Mouse (Mus musculus) T-helper 1 cell (primary cell): ENCODE measurements around the gene Osbpl3.

Experiments used
- in situ Hi-C: fragments of 300-600 bp; cut with MboI, MseI; formaldehyde crosslinking; loops from one replicate; pipeline ENCODE4 v1.15.1; 2025; ENCODE audit warnings: high pct_unique_total_duplicates

Gene Osbpl3

GRCm38 (mm10) chr6:50453651-50454050, 2.4 kb downstream of the Osbpl3 start:
- in situ Hi-C loops, result no loop called here

- in situ Hi-C loops, result no loop called here
These were observed 3.8 kb downstream of the Osbpl3 start for GRCm38 (mm10) chr6:50452220-50452619.

- in situ Hi-C loops, result no loop called here
These were observed 10.4 kb downstream of the Osbpl3 start for GRCm38 (mm10) chr6:50445616-50446015.

- in situ Hi-C loops, result loop anchor here (5.0 kb wide), 1 partner anchor 39 kb away; no protein-coding TSS in a partner anchor
These were observed 14.8 kb downstream of the Osbpl3 start for GRCm38 (mm10) chr6:50440966-50441862.

GRCm38 (mm10) chr6:50440197-50440596, 15.8 kb downstream of the Osbpl3 start:
- in situ Hi-C loops, result loop anchor here (5.0 kb wide), 1 partner anchor 38 kb away; no protein-coding TSS in a partner anchor

GRCm38 (mm10) chr6:50438900-50439299, 17.1 kb downstream of the Osbpl3 start:
- in situ Hi-C loops, result loop anchor here (10.0 kb wide), 1 partner anchor 1516 kb away; no protein-coding TSS in a partner anchor

- in situ Hi-C loops, result loop anchor here (10.0 kb wide), 1 partner anchor 1517 kb away; no protein-coding TSS in a partner anchor
These were observed 18.2 kb downstream of the Osbpl3 start for GRCm38 (mm10) chr6:50437815-50438214.

- in situ Hi-C loops, result loop anchor here (10.0 kb wide), 1 partner anchor 1518 kb away; no protein-coding TSS in a partner anchor
These were observed 19.3 kb downstream of the Osbpl3 start for GRCm38 (mm10) chr6:50436661-50437060.

GRCm38 (mm10) chr6:50432491-50432890, 23.5 kb downstream of the Osbpl3 start:
- in situ Hi-C loops, result loop anchor here (10.0 kb wide), 1 partner anchor 1522 kb away; no protein-coding TSS in a partner anchor

GRCm38 (mm10) chr6:50429299-50429698, 26.7 kb downstream of the Osbpl3 start:
- in situ Hi-C loops, result no loop called here

GRCm38 (mm10) chr6:50427051-50427732, 28.8 kb downstream of the Osbpl3 start:
- in situ Hi-C loops, result no loop called here

- in situ Hi-C loops, result no loop called here
These were observed 29.4 kb downstream of the Osbpl3 start for GRCm38 (mm10) chr6:50426571-50426970.

- in situ Hi-C loops, result no loop called here
These were observed 31.7 kb downstream of the Osbpl3 start for GRCm38 (mm10) chr6:50424271-50424670.

- in situ Hi-C loops, result no loop called here
These were observed 35.6 kb downstream of the Osbpl3 start for GRCm38 (mm10) chr6:50420413-50420812.

GRCm38 (mm10) chr6:50419518-50420290, 36.3 kb downstream of the Osbpl3 start:
- in situ Hi-C loops, result no loop called here

- in situ Hi-C loops, result no loop called here
These were observed 37.0 kb downstream of the Osbpl3 start for GRCm38 (mm10) chr6:50418951-50419350.

- in situ Hi-C loops, result no loop called here
These were observed 39.1 kb downstream of the Osbpl3 start for GRCm38 (mm10) chr6:50416854-50417253.

- in situ Hi-C loops, result no loop called here
These were observed 40.6 kb downstream of the Osbpl3 start for GRCm38 (mm10) chr6:50415431-50415830.

GRCm38 (mm10) chr6:50414547-50414946, 41.5 kb downstream of the Osbpl3 start:
- in situ Hi-C loops, result no loop called here

- in situ Hi-C loops, result no loop called here
These were observed 42.6 kb downstream of the Osbpl3 start for GRCm38 (mm10) chr6:50413381-50413780.

GRCm38 (mm10) chr6:50412174-50412573, 43.8 kb downstream of the Osbpl3 start:
- in situ Hi-C loops, result no loop called here
